In the genomic region with DNA sequence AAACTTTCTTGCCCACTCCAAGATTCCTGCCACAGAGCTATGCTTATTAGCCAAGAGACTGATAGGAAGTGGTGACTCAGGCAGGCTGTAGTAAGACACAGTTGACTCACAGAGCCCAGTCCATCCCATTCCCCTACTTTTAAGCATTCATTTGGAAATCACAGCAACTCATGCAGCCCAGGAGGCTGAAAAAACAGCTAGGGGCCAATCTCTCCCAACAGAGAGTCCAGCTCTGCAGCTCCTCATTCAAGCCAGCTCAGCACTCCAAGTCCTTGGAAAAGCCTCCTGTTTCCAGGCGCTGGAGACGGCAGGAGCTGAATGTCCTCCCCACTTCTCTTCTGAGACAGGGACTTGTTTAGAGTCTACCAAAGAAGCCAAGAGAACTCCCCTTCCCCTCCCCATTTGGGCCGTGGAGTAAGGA, we compare ENCODE assay signal across 9 mouse cellular contexts. TPM values are rescaled to one million over a fixed set of nuclear protein-coding genes. Genes with fewer than 3 reads are reported as not detected.
DNase-seq lines count a peak whose midpoint lies in the region; TF ChIP-seq lines count a peak whose summit lies in the region.
"Had no signal": no experiment of that assay in that cellular context is flagged by ENCODE, and none has a peak within 500 bp of the region (broad histone marks: within the 10 kb centered on the region; RNA-seq: fewer than 3 reads in every experiment).

No protein-coding gene starts in this region.

- peak overlapping the region; percentile 10 for H3ac ChIP-seq in C2C12 (ENCODE audit: control insufficient read depth, insufficient read length, low read depth)

- H3K27me3 ChIP-seq in kidney, adult 2 months (replicated peaks; ENCODE audit: control insufficient read depth, insufficient read depth, low read length), result no peaks in the 10 kb centered on the region
- H3K27me3 ChIP-seq in C2C12 (ENCODE audit: control insufficient read depth, insufficient read depth, insufficient read length), result no peaks in the 10 kb centered on the region

- peak overlapping the region; percentile 98 for H3K27ac ChIP-seq in kidney, adult 2 months (ENCODE audit: insufficient read depth, low read depth, low read length)

- H3K4me3 ChIP-seq in kidney, adult 2 months (ENCODE audit: insufficient read depth, low read depth, low read length), result peak overlapping the region; percentile 17
- no peak overlapping the region for H3K4me3 ChIP-seq in C2C12 (ENCODE audit: insufficient read depth, poor library complexity, severe bottlenecking)

- peaks cover 85% of the 10 kb centered on the region for H3K79me3 ChIP-seq in C2C12 (ENCODE audit: low read depth)

- no peaks in the 10 kb centered on the region; the same call in 1 of the 2 replicates for H3K36me3 ChIP-seq in kidney, adult 2 months (ENCODE audit: control insufficient read depth, insufficient read depth, low read length)
- peaks cover 10% of the 10 kb centered on the region for H3K36me3 ChIP-seq in C2C12 (ENCODE audit: control insufficient read depth, insufficient read depth)

- intact Hi-C loops in left cerebral cortex, postnatal 36 days (cut with DNase I), result no loop called here

- TF ChIP-seq CTCF in kidney, adult 2 months (conservative IDR thresholded peaks at IDR 0.05; ENCODE audit: insufficient read depth, insufficient read length, low read depth, low read length), result no peak
- TF ChIP-seq CTCF in C2C12 (IDR thresholded peaks at IDR 0.05; ENCODE audit: control insufficient read depth, insufficient read depth, insufficient read length), result no peak

- peaks cover 38% of the 10 kb centered on the region for H3K4me1 ChIP-seq in kidney, adult 2 months (ENCODE audit: control insufficient read depth, insufficient read depth, low read length)

- H3K79me2 ChIP-seq in C2C12 (ENCODE audit: control insufficient read depth, insufficient read depth), result peaks cover 90% of the 10 kb centered on the region

- no peak for TF ChIP-seq POLR2A in kidney, adult 2 months (IDR thresholded peaks at IDR 0.05; ENCODE audit: low read depth, low read length)

- DNase-seq in kidney, adult 2 months, result no peak
- DNase-seq in kidney, postnatal 10 days, result no peak
- DNase-seq in 3134 (ENCODE audit: extremely low read depth, insufficient read length, low spot score), result peak; percentile 68
- peak; percentile 33 to 36 for DNase-seq in left cerebral cortex, postnatal 36 days (ENCODE audit: low spot score in 2 of 2)
- DNase-seq in urinary bladder, postnatal 36 days (ENCODE audit: low spot score in 2 of 2), result no peak
- no peak for DNase-seq in ovary, postnatal 36 days (ENCODE audit: low spot score)
- DNase-seq: embryo, embryonic 11 days had no signal

- 24% methylated on average over 3 of the region's 3 CpGs for whole genome bisulfite sequencing in kidney, adult 2 months

TF ChIP-seq in C2C12, 6 proteins besides CTCF, POLR2A, EP300 and RAD21:
- TF ChIP-seq USF1 (IDR thresholded peaks at IDR 0.05; ENCODE audit: low read depth) (no peak), CEBPB (IDR thresholded peaks at IDR 0.05; ENCODE audit: low read depth) (peak; percentile 73), MYOG (IDR thresholded peaks at IDR 0.05; ENCODE audit: control insufficient read depth, extremely low read depth, insufficient read length) (no peak), MAX (IDR thresholded peaks at IDR 0.05) (peak; percentile 45), MYOD1 (IDR thresholded peaks at IDR 0.05; ENCODE audit: control insufficient read depth, insufficient read length, low read depth) (peak; percentile 35), FOSL1 (IDR thresholded peaks at IDR 0.05; ENCODE audit: insufficient read depth, low read length, poor library complexity, severe bottlenecking) (peak; percentile 62)

RNA-seq across cellular contexts. Expression of a gene that starts 4.7 kb away (rescaled TPM):
- polyA plus RNA-seq in kidney, adult 2 months (2012; rRNA removed), result 194 and 212 TPM in 2 replicates
- polyA plus RNA-seq in C2C12 (2012; fragmentation: generic; extraction: Trizol), result 124 TPM
- total RNA-seq in left cerebral cortex, postnatal 36 days (2021), result 10 to 100 TPM; 98.5 TPM

RNA-seq across cellular contexts. Expression of a gene that starts 17.8 kb away (rescaled TPM):
- 94.5 and 122 TPM in 2 replicates for polyA plus RNA-seq in kidney, adult 2 months (2012; rRNA removed)
- polyA plus RNA-seq in C2C12 (2012; fragmentation: generic; extraction: Trizol), result 49.6 TPM
- total RNA-seq in left cerebral cortex, postnatal 36 days (2021), result 10 to 100 TPM; 34.7 to 40.4 TPM

RNA-seq across cellular contexts. Expression of a gene that starts 21.8 kb away (rescaled TPM):
- 22.1 and 23.4 TPM in 2 replicates for polyA plus RNA-seq in kidney, adult 2 months (2012; rRNA removed)
- 29.7 TPM for polyA plus RNA-seq in C2C12 (2012; fragmentation: generic; extraction: Trizol)
- total RNA-seq in left cerebral cortex, postnatal 36 days (2021), result 10 to 100 TPM in 1 of 2 experiments, 1 to 10 TPM in 1; 8.1 to 14.9 TPM

RNA-seq across cellular contexts. Expression of a gene that starts 34.1 kb away (rescaled TPM):
- 1.4 and 2.6 TPM in 2 replicates for polyA plus RNA-seq in kidney, adult 2 months (2012; rRNA removed)
- polyA plus RNA-seq in C2C12 (2012; fragmentation: generic; extraction: Trizol), result 0.01 TPM
- total RNA-seq in left cerebral cortex, postnatal 36 days (2021), result 10 to 100 TPM; 11.4 to 13.0 TPM

RNA-seq across cellular contexts. Expression of a gene that starts 34.5 kb away (rescaled TPM):
- polyA plus RNA-seq in kidney, adult 2 months (2012; rRNA removed), result 0.10 TPM in 1 of 2 replicates, not detected in the other
- not detected for polyA plus RNA-seq in C2C12 (2012; fragmentation: generic; extraction: Trizol)
- not detected for total RNA-seq in left cerebral cortex, postnatal 36 days (2021)
- polyA plus RNA-seq: midbrain, embryonic 16.5 days had no signal

Comparison
In these comparisons a context has a peak if more than half of its experiments do, and no peak if none do; other contexts are left out.
1. DNase-seq: peak in 3134 (single experiment) and left cerebral cortex, postnatal 36 days (2 of 2); none in kidney, adult 2 months (single experiment), kidney, postnatal 10 days (single experiment), urinary bladder, postnatal 36 days (0 of 2) and ovary, postnatal 36 days (single experiment).